Mouse (Mus musculus) CH12.LX (cell line): ENCODE measurements around the gene Upf2.
"Not testable (repeated sequence)": the region's sequence is repeated elsewhere in the genome, so short reads cannot be mapped to it uniquely, and the experiment has no call there.

ENCODE experiments used
- CHD1 ChIP-seq: IDR thresholded peaks from 2 replicates; pipeline ENCODE4 v1.6.1; 2012; ENCODE audit warnings: low read depth, low read length, improper control_type of control experiment, inconsistent platforms
- CHD2 ChIP-seq: IDR thresholded peaks from 2 replicates; pipeline ENCODE4 v1.6.1; 2011; ENCODE audit warnings: low read length, improper control_type of control experiment
- CTCF ChIP-seq, 2 experiments: IDR thresholded peaks in 1 of 2; conservative IDR thresholded peaks in 1 of 2; 2 replicates each; pipeline ENCODE4 v1.5.1; 2011 to 2012; ENCODE audit warnings: low read depth in 2 of 2, low read length in 2 of 2, improper control_type of control experiment in 1 of 2, inconsistent platforms in 1 of 2, mild to moderate bottlenecking in 1 of 2, moderate library complexity in 1 of 2
- EP300 ChIP-seq: IDR thresholded peaks from 2 replicates; pipeline ENCODE4 v1.6.1; 2011; ENCODE audit warnings: low read length, improper control_type of control experiment
- ETS1 ChIP-seq: conservative IDR thresholded peaks from 2 replicates; pipeline ENCODE4 v1.6.1; 2012; ENCODE audit warnings: low read depth, mild to moderate bottlenecking, inconsistent platforms, low read length, improper control_type of control experiment, moderate library complexity
- HCFC1 ChIP-seq: IDR thresholded peaks from 2 replicates; pipeline ENCODE4 v1.6.1; 2012; ENCODE audit warnings: low read depth, mild to moderate bottlenecking, inconsistent platforms, low read length, improper control_type of control experiment
- MAX ChIP-seq: IDR thresholded peaks from 2 replicates; pipeline ENCODE4 v1.6.1; 2011; ENCODE audit warnings: low read length, improper control_type of control experiment
- MXI1 ChIP-seq: IDR thresholded peaks from 2 replicates; pipeline ENCODE4 v1.6.1; 2011; ENCODE audit warnings: mild to moderate bottlenecking, low read depth, low read length, improper control_type of control experiment
- POLR2A ChIP-seq: IDR thresholded peaks from 2 replicates; pipeline ENCODE4 v1.6.1; 2011; ENCODE audit warnings: low read depth, mild to moderate bottlenecking, improper control_type of control experiment, low read length
- POLR2AphosphoS2 ChIP-seq: IDR thresholded peaks from 2 replicates; pipeline ENCODE4 v1.6.1; 2011; ENCODE audit warnings: low read depth, low read length, improper control_type of control experiment
- TCF12 ChIP-seq: IDR thresholded peaks from 2 replicates; pipeline ENCODE4 v1.6.1; 2014; ENCODE audit warnings: low read depth, mild to moderate bottlenecking, inconsistent platforms, low read length, improper control_type of control experiment
- USF1 ChIP-seq: IDR thresholded peaks from 2 replicates; pipeline ENCODE4 v1.6.1; 2014; ENCODE audit warnings: low read depth, mild to moderate bottlenecking, inconsistent platforms, low read length, improper control_type of control experiment
- ZNF384 ChIP-seq: IDR thresholded peaks from 2 replicates; pipeline ENCODE4 v1.6.1; 2012; ENCODE audit warnings: low read depth, low read length, improper control_type of control experiment, inconsistent platforms

DNA sequence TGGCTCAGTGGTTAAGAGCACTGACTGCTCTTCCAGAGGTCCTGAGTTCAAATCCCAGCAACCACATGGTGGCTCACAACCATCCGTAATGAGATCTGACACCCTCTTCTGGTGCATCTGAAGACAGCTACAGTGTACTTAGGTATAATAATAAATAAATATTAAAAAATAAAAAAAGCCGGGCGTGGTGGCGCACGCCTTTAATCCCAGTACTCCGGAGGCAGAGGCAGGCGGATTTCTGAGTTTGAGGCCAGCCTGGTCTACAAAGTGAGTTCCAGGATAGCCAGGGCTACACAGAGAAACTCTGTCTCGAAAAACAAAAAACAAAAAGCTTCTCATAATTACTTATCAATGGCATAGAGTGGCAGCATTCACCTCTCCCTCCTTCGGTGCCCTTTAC lies 1.4 kb upstream of the Upf2 start:
- not testable (repeated sequence) for TF ChIP-seq ZNF384; USF1; CTCF (conservative IDR thresholded peaks at IDR 0.05 in 1 of 2, IDR thresholded peaks at IDR 0.05 in 1 of 2; ENCODE audit: low read depth in 2 of 2, low read length in 2 of 2); POLR2A; EP300; CHD1; POLR2AphosphoS2; ETS1; CHD2; MXI1; MAX; TCF12; HCFC1
